Mouse (Mus musculus) G1E-ER4 (cell line): ENCODE measurements around the gene Itga5. TPM values are rescaled to one million over a fixed set of nuclear protein-coding genes. Genes with fewer than 3 reads are reported as not detected.

Experiments used
- GATA1 ChIP-seq: IDR thresholded peaks from one replicate; pipeline ENCODE4 v1.8.0; 2012; ENCODE audit warnings: low read length, inconsistent platforms
- polyA plus RNA-seq: library from polyadenylated mRNA; stranded (reverse); fragments of >175 nt; gene quantifications from 2 replicates; pipeline ENCODE4 v1.2.3, GENCODE M21; 2012

Gene Itga5
- not detected in 2 replicates for polyA plus RNA-seq

DNA sequence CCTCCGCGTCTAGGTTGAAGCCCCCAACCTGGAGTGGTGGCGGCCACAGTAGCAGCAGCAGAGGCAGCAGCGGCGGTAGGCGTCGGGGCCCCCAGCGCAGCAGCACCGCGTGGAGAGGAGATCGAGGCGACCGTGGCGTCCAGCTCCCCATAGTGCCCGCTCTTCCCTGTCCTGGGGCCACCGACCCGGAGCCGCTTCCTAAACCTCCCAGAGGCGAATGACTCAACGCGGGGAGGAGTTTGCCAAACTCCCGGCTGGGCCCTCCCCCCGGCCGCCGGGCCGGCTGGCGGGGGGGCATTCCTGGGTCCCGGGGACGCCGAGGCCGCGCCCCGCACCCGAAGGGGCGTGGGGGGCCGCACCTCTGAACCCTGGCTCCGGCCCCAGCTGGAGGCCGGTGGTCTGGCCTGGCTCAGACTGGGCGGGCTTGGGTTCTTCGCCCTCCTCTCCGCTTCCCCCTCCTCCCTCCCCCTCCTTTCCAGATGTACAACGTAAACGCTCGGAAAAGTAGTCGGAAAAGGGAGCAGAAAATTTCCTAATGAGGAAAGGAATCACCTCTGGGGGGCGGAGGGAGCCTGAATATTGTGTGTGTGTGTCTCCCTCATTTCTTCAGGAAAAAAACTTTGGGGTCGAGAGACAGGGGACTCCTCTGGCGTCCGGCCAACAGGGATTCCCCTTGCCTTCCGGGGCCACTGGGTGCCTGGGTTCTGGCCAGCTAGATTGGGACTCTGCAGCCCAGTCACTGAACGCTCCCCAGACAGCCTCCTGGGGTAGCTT, at the start of gene Itga5:
TSS of gene Itga5 (minus strand) at position 388 of the 774 bp plus-strand sequence.
- no peak for TF ChIP-seq GATA1

DNA sequence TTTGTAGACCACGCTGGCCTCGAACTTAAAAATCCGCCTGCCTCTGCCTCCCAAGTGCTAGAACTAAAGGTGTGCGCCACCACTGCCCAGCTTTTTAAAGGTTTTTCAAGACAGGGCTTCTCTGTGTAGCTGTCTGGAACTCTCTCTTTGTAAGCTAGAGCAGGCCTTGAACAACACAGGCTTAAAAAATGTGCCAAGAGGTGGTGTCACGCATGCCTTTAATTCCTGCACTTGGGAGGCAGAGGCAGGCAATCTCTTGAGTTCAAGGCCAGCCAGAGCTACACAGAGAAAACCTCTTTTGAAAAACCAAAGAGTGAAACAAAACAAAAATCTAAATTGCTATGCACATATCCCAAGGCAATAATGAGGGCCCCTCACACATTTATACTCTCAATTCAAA, 34.8 kb upstream of the Itga5 start:
- no peak for TF ChIP-seq GATA1

DNA sequence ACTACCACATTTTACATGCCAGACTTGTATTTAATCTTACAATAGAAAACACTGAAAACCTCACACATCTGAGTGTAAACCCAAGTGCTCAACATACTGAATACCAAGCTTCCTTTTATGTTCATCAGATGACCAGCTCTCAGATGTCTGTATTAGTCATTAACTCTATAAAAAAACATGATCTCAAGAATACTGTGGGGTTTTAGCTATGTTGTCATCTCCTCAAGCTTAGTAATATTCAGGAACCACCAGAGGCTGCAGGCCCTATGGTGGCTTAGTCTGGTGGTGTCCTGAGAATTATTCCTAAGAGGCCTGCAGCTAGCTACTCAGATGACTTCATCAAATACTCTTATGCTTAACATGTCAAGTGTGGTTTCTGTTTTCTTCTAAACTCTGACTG, 27.0 kb upstream of the Itga5 start:
- TF ChIP-seq GATA1, result no peak

DNA sequence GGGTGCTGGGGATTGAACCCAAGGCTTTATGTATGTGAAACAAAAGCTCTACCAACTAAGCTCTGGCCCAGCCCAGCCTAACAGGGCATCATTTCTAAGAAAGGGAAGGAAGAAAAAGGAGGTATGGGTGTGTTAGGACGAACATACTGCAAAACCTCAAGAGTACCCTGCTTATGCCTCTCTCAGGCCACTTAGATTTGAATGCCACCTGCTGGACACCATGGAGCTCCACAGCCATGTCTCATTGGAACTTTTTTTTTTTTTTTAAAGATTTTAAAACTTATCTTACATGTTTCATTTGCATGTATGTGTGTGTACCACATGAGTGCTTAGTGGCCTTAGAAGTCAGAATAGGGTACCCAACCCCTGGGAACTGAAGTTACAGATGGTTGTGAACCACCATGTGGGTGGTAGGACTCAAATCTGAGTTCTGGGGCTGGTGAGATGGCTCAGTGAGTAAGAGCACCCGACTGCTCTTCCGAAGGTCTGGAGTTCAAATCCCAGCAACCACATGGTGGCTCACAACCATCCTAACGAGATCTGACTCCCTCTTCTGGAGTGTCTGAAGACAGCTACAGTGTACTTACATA, 22.1 kb upstream of the Itga5 start:
- TF ChIP-seq GATA1, result no peak

DNA sequence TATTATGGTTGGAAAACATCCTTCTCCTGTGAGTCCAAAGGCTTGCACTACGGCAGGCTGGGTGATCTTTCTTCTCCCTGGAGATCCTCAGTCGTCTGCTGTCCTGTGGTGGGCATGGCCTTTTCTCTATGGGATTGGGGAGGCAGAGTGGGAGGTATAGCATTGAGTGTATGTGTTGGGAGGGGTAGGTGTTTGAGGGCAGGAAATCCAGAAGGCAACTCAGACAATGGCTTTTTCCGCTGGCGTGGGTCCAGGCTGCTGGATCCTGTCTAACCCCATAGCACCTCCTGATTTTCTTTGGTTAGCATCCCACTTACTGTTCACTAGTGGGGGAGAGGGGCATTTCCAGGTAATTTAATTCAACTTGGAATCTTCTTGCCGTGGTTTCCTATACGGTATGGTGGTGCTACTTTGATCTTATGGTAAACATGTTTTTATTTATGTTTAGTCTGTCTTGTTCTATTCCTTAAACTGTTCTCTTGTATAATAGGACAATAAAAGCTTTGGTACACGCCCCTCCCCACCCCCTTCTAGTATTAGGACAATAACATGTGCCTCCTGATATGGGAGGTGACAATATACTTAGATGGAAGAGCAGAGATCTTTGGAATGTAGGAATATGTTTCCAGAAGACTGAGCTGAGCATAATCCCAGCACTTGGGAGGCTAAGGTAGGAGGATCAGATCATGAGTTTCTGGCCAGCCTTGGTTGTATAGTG, 17.4 kb upstream of the Itga5 start:
- no peak for TF ChIP-seq GATA1

DNA sequence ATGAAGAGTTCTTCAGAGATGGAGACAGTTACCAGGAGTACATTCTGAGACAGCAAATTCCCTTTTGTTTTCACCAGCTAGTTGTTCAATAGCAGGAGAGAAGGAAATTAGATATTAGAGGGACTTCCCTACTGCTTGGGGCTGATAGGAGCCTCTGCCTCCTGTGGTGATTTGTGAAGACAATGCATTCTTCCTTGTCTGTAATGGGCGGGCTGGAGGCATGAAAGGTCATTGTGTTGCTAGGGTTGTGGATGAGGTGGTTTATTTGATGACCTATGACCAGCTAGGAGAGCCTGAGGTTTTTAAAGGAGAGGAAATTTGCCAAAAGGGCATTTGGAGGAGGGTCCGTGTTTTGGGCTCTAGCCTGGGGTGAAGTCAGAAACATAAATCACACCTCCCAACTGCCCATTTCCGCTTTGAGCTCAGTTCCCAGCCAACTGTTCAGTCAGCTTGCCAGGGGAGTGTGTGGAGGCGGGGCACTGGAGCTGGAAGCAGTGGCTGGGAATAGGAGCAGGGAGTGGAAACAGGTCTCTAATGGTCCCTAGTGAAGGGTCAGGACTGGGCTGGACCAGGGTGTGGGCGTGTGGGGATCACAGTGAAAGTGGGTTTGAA, 16.3 kb upstream of the Itga5 start:
- no peak for TF ChIP-seq GATA1

DNA sequence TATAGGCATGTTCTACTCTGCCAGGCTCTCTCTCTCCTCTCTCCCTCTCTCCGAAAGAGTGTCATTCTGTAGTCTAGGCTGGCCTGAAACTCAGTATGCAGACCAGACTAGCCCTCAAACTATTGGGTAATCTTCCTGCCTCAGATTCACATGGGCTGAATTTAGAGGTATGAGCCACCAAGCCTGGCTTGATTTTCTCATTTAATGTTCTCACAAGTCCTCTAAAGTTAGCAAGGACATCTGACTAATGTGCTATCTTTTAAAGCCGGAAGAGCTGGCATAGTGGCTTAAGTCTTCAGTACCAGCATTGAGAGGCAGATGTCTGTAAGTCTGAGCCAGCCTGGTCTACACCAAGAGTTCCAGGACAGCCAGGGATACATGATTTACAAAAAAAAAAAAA, 15.5 kb upstream of the Itga5 start:
- TF ChIP-seq GATA1, result no peak

DNA sequence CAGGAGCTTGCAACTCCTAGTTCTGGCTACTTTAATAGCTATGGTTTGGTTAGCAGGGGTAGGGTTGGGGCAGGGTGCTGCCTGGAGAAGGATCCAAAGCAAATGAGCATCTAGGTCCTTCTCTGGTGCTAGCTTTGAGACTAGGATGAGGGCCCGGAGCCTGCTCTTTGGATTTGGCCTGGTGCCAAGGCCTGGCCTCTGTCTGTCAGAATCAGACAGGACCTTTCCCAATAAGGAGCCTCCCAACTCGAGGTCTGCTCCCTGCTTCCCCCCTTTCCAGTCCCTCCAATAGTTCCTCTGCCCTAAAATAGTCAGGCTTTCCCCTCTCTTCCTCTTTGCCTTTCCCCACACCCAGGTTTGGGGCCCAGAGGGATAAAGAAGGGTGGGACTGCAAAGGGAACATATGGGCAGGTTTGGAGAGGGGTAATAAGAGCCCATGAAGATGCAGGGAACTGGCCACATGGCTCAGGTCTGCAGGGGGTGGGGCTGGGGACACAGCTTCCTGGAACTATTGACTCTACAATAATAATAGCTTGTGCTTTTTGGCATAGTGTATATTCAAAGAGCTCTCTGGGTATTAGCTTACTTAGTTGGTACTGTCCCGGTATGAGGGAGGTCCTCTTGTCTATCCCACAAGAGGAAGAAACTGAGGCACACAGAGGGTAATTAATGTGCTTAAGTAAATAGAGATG, 12.2 kb upstream of the Itga5 start:
- no peak for TF ChIP-seq GATA1

DNA sequence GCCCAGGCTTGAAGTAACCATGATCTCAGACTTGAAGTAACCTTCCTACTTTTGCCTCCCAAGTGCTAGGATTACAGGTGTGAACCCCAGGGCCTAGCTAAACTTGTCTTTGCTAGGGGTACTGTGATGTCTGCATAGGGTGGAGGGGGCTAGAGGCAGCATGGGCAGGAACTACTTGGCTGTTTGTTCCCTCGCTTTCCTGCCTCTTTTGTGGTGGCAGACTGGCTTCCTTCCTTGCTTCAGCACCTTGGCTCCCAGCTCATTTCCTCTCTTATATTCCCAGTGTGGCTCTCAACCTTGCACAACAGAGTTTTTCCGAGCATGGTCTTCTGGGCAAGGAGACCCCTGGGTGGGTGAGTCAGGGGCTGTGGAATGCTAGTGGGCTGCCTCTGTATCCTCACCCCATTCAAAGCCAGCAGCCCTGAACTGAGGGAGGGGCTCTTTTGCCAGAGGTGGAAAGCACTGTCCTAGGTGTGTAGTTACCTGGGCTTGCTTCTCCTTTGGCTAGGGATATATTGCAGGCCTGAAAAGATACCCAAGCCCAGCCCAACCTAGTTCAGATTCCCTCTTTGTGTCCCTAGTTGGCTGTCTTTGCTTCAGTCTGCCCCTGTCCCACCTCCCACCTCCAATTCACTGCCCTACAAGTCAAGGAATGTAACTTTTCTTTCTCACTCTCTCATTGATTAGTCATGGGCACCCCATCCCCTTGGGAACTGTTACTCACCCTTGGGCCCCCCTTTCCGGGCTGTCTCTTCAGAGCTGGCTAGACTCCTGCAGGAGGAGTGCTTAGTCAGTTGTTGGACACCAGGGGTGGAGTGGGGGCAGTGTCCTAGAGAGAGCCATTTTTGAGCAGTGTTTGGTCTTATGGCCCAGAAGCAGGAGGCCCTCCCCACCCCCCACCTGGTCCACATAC, 11.4 kb upstream of the Itga5 start:
- no peak for TF ChIP-seq GATA1

DNA sequence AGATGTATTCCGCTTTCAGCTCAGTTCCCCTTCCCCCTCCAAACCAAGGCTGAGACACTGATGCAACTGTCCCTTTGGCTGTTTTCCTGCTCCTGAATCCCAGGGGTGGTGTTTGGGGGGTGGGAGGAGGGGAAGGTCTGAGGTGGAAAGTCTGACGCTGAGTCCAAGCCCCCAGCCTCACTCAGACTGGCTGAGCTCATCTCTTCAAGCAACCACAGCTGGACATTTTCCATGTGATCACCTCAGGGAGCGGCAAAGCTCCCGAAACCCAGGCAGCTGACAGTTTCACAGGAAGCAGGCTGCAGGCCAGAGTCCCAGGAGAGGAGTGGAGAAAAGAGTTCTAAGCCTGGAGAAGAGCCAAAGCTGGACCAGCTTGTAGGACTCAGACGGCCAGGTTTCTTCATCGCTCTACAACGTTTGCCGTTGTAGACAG, 10.3 kb upstream of the Itga5 start:
- no peak for TF ChIP-seq GATA1

DNA sequence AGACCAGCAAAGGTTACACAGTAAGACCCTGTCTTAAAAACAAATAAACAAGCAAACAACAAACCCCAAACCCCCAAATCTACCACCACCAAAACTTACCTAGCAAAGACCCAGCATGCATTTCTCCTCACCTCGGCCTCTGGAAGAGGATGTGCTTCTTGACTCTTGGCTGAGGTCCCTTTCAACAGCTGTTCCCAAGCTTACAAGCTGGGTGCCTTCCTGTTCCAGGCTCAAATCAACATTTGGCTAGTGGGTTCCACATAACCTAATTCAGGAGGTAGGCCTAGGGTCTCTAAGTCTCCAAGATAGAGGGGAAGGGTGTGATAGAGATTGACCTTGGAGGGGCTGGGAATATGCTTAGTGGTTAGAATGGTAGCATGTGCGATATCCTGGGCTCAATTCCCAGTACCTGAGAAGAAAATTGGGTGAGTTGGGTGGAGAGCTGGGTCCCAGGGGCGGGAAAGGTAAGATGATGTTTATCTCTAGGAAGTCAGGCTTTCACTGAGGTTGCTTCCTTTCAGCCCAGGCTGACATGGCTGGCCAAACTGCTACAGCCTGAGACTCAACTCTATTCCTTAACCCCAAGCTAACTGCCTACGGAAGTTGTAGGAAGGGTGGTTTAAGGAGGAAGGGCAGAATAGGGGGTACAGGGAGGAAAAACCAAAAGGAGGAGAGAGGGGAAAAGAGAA, 8.7 kb upstream of the Itga5 start:
- no peak for TF ChIP-seq GATA1

DNA sequence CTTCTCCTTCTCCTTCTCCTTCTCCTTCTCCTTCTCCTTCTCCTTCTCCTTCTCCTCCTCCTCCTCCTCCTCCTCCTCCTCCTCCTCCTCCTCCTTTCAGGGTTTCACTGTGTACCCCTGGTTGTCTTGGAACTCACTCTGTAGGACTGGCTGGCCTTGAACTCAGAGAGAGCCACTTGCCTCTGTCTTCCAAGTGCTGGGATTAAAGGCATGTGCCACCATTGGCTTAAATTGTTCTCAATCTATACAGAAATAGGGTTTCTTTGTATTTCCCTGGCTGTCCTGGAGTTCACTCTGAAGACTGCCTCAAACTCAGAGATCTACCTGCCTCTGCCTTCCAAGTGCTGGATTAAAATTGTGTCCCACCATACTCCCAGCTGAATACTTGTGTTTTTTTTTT, 5.9 kb upstream of the Itga5 start:
- no peak for TF ChIP-seq GATA1

DNA sequence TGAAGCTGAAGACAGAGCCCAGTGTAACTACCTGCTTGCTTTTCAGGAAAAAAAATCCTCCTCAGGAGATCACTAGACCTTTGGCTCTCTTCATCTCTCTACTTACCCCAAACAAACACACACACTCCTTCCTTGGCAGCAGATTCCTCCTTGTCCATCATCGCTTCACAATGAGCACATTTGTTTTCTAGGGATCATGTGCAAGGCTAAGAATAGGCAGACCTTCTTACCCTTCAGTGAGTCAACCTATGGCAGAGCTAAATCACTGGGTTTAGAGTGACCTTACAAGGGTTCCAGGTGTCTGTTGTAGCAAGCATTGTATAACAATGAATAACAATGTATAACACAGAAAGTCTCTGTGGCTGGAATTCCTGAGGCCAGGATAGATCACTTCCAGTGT, 5.2 kb upstream of the Itga5 start:
- TF ChIP-seq GATA1, result no peak

DNA sequence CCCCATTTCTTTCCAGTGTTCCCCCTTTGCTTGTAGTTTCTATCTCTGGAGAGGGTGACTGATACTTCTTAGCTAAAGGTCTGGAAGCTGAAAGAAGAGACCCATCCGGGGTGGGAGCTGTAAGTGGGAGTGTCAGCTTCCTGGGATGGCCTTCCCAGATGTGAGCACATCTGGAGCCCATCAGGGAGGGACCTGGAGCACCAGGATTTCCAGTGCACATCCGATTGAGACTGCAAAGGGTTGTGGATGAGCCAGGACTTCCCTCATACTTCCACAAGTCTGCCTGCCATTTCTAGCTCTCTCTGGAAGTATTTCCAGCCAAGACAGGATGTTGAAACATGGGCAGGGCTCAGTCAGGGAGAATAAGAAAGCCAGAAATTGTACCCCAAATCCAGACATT, 4.6 kb upstream of the Itga5 start:
- TF ChIP-seq GATA1, result no peak
